Mouse (Mus musculus): ENCODE measurements around the gene Nr1i2. TPM values are rescaled to one million over a fixed set of nuclear protein-coding genes. Genes with fewer than 3 reads are reported as not detected.

Nr1i2 gene
- polyA plus RNA-seq, 1 experiment from 2014 or later, result not detected

DNA sequence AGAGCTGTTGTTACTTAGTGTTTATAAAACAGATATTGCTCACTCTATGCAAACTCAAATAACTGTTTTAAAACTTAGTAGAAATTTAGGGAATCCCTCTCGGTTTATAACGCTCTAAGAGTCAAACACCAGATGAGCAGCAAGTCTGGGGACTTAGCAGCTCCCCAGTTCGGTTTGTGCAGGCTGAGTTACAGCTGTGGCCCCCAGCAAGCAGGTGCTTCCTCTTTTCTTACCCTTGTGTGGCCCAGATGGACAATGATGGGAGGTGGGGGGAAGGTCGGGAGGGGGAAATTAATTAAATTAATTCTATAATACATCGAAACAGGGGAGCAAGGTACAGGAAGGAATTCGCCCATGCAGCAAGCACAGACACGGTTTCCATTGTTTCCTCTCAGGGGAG is 13.0 kb upstream of the Nr1i2 start:
- Histone ChIP-seq H3K4me2 (no peak overlapping the region), H3K36me3 (no peaks in the 10 kb centered on the region), H3K4me1 (peaks cover 20% of the 10 kb centered on the region), H3K4me3 (no peak overlapping the region), H3K27ac (no peak overlapping the region), H3K27me3 (no peaks in the 10 kb centered on the region), H3K9me3 (no peaks in the 10 kb centered on the region), H3K9ac (no peak overlapping the region)
- WGBS, result 52% methylated on average over 7 of the region's 7 CpGs
- ATAC-seq (ENCODE audit: insufficient number of reproducible peaks, insufficient read depth, low FRiP score, low TSS enrichment, low read depth), result no peak

DNA sequence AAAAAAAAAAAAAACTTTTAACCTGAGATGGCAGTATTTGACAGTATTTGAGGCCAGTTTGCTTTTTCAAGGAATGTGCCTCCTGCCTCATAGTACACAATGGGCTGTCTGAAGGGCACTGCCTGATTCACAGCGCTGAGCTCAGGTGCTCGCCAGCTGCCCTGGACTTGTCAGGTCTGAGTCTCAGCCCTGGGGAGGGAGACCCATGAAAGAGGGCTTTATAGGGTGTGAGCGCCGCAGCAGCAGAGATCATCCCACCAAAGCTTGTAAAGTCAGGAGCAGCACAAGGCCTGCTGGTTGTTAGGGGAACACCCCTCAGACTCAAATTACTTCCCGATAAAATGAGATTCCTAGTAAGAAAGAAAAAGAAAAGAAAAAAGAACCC is 12.6 kb upstream of the Nr1i2 start:
- ATAC-seq (ENCODE audit: insufficient number of reproducible peaks, insufficient read depth, low FRiP score, low TSS enrichment, low read depth), result no peak
- WGBS, result 37% methylated on average over 5 of the region's 5 CpGs
- Histone ChIP-seq H3K27me3 (no peaks in the 10 kb centered on the region), H3K4me3 (no peak overlapping the region), H3K4me2 (no peak overlapping the region), H3K9me3 (no peaks in the 10 kb centered on the region), H3K4me1 (peaks cover 21% of the 10 kb centered on the region), H3K27ac (no peak overlapping the region), H3K9ac (no peak overlapping the region), H3K36me3 (no peaks in the 10 kb centered on the region)

DNA sequence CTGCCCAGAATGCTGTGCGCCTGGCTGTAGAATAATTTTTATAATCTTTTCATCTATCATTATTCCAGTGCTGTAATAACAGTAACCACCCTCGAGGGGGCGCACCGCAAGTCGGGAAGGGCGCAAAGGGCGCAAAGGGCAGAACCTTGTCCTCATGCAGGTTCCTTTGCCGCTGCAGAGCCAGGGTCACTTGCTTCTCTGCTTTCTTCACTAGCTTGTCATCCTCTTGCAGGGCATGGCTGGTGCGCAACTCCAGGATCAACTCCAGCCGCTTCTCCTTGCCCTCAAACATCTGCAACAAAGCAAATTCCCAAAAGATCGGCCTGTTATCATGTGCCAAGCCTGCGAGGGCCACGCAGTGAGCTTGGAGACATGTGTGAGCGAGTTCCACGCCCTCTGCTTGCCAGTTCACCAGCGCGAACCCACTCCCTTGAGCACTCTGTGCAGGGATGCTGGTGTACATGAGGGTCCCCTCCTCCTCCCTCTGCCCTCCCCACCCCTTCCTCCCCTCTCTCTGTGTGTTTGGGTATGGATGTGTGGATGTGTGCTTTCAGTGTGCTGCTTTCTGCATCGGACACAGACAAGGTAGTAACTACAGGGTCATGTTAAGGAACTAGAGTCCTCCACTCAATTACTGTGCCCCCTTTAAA is 12.1 kb upstream of the Nr1i2 start:
- 40% methylated on average over 18 of the region's 18 CpGs for WGBS
- H3K27me3 ChIP-seq, result no peaks in the 10 kb centered on the region
- peaks cover 26% of the 10 kb centered on the region for H3K4me1 ChIP-seq
- H3K4me2 ChIP-seq, result peak overlapping the region; percentile 22
- no peak overlapping the region for H3K27ac ChIP-seq
- H3K4me3 ChIP-seq, result no peak overlapping the region
- H3K36me3 ChIP-seq, result no peaks in the 10 kb centered on the region
- ATAC-seq (ENCODE audit: insufficient number of reproducible peaks, insufficient read depth, low FRiP score, low TSS enrichment, low read depth), result no peak
- H3K9ac ChIP-seq, result no peak overlapping the region
- no peaks in the 10 kb centered on the region for H3K9me3 ChIP-seq

DNA sequence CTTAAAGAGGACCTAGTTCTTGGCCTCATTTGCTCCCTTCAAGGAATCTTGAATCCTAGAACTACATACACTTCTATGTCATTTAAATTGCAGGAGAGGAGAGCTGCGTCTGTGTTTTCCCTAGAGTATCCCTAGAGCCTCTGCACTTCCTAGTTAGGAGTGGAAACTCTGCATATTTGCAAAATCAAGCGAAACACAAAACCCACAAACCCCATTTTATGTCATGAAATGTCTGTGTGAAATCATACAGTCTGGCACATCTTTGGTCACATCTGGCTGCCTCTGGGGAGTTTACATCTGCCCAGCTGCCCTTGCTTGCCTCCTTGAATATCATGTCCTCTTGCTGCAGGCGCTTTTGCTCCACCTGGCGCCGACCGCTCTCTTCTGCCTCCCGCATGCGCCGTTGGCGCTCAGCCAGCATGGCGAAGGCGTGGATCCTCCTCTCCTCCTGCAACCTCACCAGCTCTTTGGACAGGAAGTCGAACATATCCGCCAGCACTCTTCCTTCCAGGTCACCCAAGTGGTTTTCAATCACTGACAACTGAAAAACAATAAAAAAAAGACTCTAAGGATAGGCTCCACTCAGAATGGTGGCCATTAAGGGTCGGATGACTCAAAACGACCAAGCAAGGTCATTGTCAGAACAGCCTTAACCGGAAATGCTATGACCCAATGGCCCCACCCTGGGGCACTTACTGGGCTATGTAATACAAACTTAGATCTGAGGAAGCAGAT is 10.0 kb upstream of the Nr1i2 start:
- no peak for ATAC-seq (ENCODE audit: insufficient number of reproducible peaks, insufficient read depth, low FRiP score, low TSS enrichment, low read depth)
- H3K4me3 ChIP-seq, result no peak overlapping the region
- no peak overlapping the region for H3K9ac ChIP-seq
- no peaks in the 10 kb centered on the region for H3K9me3 ChIP-seq
- H3K4me1 ChIP-seq, result peaks cover 28% of the 10 kb centered on the region
- peak overlapping the region; percentile 18 for H3K4me2 ChIP-seq
- H3K27me3 ChIP-seq, result no peaks in the 10 kb centered on the region
- no peak overlapping the region for H3K27ac ChIP-seq
- 68% methylated on average over 17 of the region's 17 CpGs for WGBS
- no peaks in the 10 kb centered on the region for H3K36me3 ChIP-seq

DNA sequence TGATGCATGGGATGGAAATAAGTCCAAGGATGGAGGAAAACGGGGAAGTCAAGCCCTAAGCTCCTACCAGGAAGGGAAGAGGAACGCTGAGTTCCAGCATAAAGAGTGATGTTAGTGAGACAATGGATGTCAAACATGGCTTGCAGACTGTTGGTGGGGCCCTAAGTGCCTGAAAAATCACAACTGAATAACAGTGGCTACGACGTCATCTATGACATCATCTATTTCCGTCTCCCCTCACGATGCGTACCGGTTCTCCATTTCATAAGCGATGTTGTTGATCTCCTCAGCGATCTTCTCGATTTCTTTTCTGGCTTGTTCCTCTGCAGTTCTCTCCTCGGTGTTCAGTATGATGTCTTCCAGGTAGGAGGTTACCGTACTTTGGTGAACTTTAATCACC is 7.7 kb upstream of the Nr1i2 start:
- H3K27ac ChIP-seq, result no peak overlapping the region
- no peak for ATAC-seq (ENCODE audit: insufficient number of reproducible peaks, insufficient read depth, low FRiP score, low TSS enrichment, low read depth)
- WGBS, result 85% methylated on average over 13 of the region's 13 CpGs
- H3K9me3 ChIP-seq, result no peaks in the 10 kb centered on the region
- H3K36me3 ChIP-seq, result no peaks in the 10 kb centered on the region
- no peaks in the 10 kb centered on the region for H3K27me3 ChIP-seq
- no peak overlapping the region for H3K4me2 ChIP-seq
- peaks cover 27% of the 10 kb centered on the region for H3K4me1 ChIP-seq
- H3K9ac ChIP-seq, result no peak overlapping the region
- H3K4me3 ChIP-seq, result no peak overlapping the region

DNA sequence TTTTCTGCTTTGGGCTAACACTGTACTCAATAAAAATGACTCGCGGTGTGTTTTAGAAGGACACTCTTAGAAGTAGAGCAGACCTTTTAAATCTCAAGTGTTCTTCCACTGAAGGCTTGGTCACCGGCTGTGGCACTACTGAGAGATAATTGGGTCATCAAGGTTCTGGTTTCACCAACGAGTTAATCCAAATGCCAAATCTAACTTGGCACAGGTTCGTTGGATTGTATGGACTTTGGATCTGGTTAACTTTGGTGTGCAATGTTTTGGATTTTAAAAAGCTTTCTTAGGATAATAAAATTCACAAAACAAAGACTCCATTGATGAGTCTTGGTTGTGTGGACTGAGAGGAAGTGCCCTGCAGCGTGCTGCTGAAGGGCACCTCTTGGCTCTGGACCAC is 3.8 kb upstream of the Nr1i2 start:
- Histone ChIP-seq H3K9me3 (no peaks in the 10 kb centered on the region), H3K4me2 (no peak overlapping the region), H3K36me3 (no peaks in the 10 kb centered on the region), H3K4me3 (no peak overlapping the region), H3K27me3 (no peaks in the 10 kb centered on the region), H3K27ac (no peak overlapping the region), H3K4me1 (peaks cover 8% of the 10 kb centered on the region; the same call in 1 of the 2 replicates), H3K9ac (no peak overlapping the region)
- ATAC-seq (ENCODE audit: insufficient number of reproducible peaks, insufficient read depth, low FRiP score, low TSS enrichment, low read depth), result no peak
- 78% methylated on average over 6 of the region's 6 CpGs for WGBS

DNA sequence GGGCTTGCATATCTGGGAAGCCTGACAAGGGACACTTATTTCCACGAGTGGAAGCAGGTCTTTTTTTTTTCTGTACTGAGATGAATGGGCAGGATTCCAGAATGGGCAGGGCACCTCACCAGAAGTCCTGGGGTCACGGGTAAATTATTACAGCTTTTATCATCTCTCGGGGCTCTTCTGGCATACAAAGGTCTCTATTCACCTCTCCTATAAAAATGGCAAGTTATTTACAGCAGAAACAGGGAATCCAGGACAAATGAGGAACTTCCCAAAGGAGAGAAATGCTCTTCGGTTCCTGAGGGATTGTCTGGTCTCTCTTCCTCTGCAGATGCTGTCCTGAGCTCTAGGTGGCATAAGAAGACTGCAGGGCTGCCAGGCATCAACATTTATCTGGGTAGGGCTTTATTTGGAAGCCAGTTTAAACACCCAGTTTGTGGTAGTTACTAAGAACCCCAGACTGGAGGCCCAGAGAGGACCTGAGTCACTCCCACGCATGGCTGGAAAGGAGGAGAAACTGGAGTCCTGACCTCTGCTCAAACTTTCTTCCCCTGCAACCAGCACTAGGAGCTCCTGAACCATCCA is 816 bp upstream of the Nr1i2 start:
- 47% methylated on average over 5 of the region's 5 CpGs for WGBS
- Histone ChIP-seq H3K36me3 (no peaks in the 10 kb centered on the region), H3K4me2 (no peak overlapping the region), H3K4me3 (no peak overlapping the region), H3K4me1 (no peaks in the 10 kb centered on the region), H3K9me3 (no peaks in the 10 kb centered on the region), H3K27me3 (no peaks in the 10 kb centered on the region), H3K27ac (no peak overlapping the region), H3K9ac (no peak overlapping the region)
- no peak for ATAC-seq (ENCODE audit: insufficient number of reproducible peaks, insufficient read depth, low FRiP score, low TSS enrichment, low read depth)

DNA sequence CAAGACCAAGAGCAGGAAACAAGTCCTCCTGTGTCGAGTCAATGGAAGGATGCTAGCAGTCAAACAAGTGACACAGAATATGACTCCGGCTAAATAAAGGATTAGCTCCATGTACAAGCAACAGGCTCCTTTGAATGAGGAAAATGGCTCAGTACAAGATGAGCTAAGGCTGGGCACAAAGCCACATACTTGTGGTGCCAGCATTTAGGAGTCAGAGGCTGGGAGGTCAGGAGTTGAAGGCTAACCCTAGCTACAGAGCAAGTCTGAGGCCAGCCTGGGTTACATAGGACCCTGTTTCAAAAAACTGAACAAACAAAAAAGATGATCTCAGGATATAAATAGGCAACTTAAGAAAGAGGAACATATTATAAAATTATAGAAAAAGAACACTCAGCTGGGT is 4.5 kb downstream of the Nr1i2 start:
- H3K9me3 ChIP-seq, result no peaks in the 10 kb centered on the region
- no peak overlapping the region for H3K9ac ChIP-seq
- H3K4me1 ChIP-seq, result peaks cover 4% of the 10 kb centered on the region; the same call in 1 of the 2 replicates
- no peak overlapping the region for H3K4me3 ChIP-seq
- no peak overlapping the region for H3K4me2 ChIP-seq
- no peak for ATAC-seq (ENCODE audit: insufficient number of reproducible peaks, insufficient read depth, low FRiP score, low TSS enrichment, low read depth)
- WGBS, result 73% methylated on average over 2 of the region's 2 CpGs
- no peak overlapping the region for H3K27ac ChIP-seq
- H3K27me3 ChIP-seq, result no peaks in the 10 kb centered on the region
- no peaks in the 10 kb centered on the region for H3K36me3 ChIP-seq

DNA sequence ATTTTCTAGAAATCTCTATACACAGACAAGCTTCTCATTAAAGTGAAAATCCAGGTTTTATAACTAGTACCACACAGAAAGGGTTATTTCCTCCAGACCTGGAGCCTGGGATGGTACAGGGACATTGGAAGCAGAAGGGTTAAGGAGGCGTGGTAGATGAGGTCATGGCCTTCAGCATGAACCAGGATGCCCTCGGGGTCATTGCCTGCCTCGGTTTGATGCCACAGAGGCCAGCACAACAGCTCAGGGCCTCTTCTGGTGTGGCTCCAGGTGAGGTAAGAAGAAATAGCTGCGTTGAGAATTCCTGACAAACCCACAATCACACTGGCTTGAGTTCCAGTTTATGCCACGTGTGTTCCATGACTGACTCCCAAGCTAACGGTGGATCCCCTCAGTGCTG is 5.8 kb downstream of the Nr1i2 start:
- Histone ChIP-seq H3K27ac (no peak overlapping the region), H3K4me1 (peaks cover 4% of the 10 kb centered on the region; the same call in 1 of the 2 replicates), H3K4me3 (no peak overlapping the region), H3K9me3 (no peaks in the 10 kb centered on the region), H3K27me3 (no peaks in the 10 kb centered on the region), H3K9ac (no peak overlapping the region), H3K4me2 (no peak overlapping the region), H3K36me3 (no peaks in the 10 kb centered on the region)
- 10% methylated on average over 6 of the region's 6 CpGs for WGBS
- ATAC-seq (ENCODE audit: insufficient number of reproducible peaks, insufficient read depth, low FRiP score, low TSS enrichment, low read depth), result no peak

DNA sequence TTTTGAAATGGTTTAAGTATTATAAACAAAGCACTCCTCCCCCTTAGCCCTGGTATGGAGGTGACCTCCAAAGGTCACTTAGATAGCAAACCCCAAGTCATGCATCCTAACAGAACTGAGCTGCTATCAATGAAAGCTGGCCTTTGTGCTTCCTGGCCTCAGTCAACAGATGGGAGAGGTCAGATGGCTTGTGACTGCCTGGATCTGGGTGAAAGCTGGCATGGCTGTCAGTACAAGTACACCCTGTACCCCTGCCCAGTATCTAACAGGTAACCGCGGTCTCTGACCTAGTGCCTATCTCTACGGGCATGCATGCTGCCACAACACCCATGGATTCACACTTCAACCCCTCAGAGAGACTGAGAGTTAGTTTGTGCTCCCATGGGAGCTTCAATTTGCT is 6.9 kb downstream of the Nr1i2 start:
- H3K27ac ChIP-seq, result no peak overlapping the region
- H3K9me3 ChIP-seq, result no peaks in the 10 kb centered on the region
- H3K36me3 ChIP-seq, result no peaks in the 10 kb centered on the region
- no peak overlapping the region for H3K9ac ChIP-seq
- H3K4me3 ChIP-seq, result no peak overlapping the region
- no peaks in the 10 kb centered on the region for H3K27me3 ChIP-seq
- H3K4me2 ChIP-seq, result no peak overlapping the region
- ATAC-seq (ENCODE audit: insufficient number of reproducible peaks, insufficient read depth, low FRiP score, low TSS enrichment, low read depth), result no peak
- 74% methylated on average over 3 of the region's 3 CpGs for WGBS
- H3K4me1 ChIP-seq, result peaks cover 4% of the 10 kb centered on the region; the same call in 1 of the 2 replicates

DNA sequence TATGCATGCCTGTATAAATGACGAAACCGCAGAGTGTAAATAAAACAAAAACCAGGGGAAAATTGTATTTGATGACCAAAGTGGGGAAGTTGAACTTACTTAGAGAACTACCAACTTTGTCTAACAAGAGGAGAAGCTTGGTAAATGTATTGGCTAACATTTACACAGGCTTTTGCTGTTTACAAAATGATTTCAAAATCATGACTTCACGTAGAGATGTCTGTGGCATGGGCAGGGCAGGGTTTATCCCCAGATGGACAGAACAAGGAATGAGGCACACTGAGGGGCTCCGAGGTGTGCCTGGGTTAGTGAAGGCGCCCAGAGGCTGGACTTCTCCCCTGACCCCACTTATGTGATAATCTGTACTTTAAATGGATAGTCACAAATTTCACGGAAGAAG is 7.3 kb downstream of the Nr1i2 start:
- H3K9me3 ChIP-seq, result no peaks in the 10 kb centered on the region
- no peak overlapping the region for H3K27ac ChIP-seq
- H3K36me3 ChIP-seq, result no peaks in the 10 kb centered on the region
- no peaks in the 10 kb centered on the region for H3K27me3 ChIP-seq
- no peak overlapping the region for H3K9ac ChIP-seq
- WGBS, result 56% methylated on average over 6 of the region's 6 CpGs
- H3K4me1 ChIP-seq, result peaks cover 4% of the 10 kb centered on the region; the same call in 1 of the 2 replicates
- ATAC-seq (ENCODE audit: insufficient number of reproducible peaks, insufficient read depth, low FRiP score, low TSS enrichment, low read depth), result no peak
- no peak overlapping the region for H3K4me2 ChIP-seq
- H3K4me3 ChIP-seq, result no peak overlapping the region

DNA sequence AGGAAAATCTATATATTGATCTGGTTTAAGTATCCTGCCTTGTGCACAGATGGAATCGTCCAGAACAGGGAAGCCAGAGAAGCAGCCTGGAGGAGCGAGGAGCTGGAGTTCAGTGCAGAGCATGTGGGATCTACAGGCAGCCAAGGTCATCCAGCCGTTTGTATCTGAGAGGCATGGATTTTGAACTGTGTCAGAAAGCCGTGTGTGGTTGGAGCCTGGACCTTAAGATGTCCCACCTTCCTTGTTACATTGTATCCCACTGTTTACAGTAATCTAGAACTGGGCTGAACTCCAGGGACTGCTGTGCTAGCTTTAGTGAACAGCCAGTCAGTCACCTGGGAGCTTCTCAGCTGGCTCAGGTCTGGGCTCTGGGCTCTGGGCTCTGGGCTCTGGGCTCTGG is 8.1 kb downstream of the Nr1i2 start:
- H3K4me1 ChIP-seq, result peaks cover 4% of the 10 kb centered on the region; the same call in 1 of the 2 replicates
- no peak overlapping the region for H3K27ac ChIP-seq
- no peak overlapping the region for H3K4me2 ChIP-seq
- no peaks in the 10 kb centered on the region for H3K27me3 ChIP-seq
- 71% methylated on average over 4 of the region's 4 CpGs for WGBS
- no peaks in the 10 kb centered on the region for H3K36me3 ChIP-seq
- no peak overlapping the region for H3K4me3 ChIP-seq
- H3K9ac ChIP-seq, result no peak overlapping the region
- H3K9me3 ChIP-seq, result no peaks in the 10 kb centered on the region
- no peak for ATAC-seq (ENCODE audit: insufficient number of reproducible peaks, insufficient read depth, low FRiP score, low TSS enrichment, low read depth)

Measured in embryonic facial prominence, embryonic 13.5 days (tissue).